Mouse (Mus musculus): ENCODE measurements around the gene Ftsj1. TPM values are rescaled to one million over a fixed set of nuclear protein-coding genes. Genes with fewer than 3 reads are reported as not detected.
A peak's percentile ranks its signal among the peaks of the same experiment; 100 is the strongest.

Ftsj1 gene
- 30.2 and 35.9 TPM in 2 replicates for polyA plus RNA-seq (2015; fragmentation: Nextera tagmentation; extraction: Ambion mirVana)

DNA sequence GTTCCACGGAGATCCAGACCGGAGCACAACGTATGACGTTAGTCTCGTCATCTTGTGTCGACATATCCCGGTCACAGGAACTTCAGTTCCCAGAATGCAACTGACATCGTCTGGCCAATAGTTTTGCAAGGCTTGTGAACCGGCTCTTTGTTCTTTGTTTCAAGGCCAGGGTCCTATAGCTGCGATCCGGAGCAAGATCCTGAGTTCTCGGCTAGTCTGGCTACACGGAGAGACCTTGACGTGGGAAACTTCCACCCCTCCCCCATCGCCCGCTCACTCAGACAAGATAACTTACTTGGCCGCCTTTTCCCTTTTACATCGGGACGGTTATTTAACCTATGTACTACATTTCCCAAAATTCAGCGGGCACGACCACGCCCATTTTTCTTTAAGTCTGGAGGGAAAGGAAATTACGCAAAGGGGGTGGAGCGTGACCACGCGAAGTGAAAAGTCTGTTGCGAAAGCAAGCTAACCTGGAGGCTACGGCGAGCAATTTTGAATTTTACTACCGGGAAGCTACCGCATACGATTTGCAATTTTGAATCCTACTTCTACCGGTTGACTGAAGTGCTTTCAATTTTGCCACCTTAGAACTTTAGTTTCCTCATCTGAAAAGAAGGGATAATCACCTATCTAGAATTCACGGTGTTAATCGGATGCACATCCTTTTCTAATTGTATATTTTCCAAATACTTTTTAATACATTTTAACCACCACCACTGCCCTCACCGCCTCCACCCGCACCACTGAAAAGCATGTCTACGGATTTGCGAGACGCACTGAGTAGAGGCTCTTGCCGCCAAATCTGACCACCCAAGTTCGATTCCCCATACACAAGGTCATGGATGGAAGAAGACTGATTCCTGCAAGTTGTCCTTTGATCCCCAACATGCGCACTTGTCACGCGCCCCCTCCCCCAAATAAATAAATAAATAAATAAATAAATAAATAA, at the start of gene Ftsj1:
TSS of gene Ftsj1 (minus strand) at position 73 of the 952 bp plus-strand sequence.
- DNase-seq (ENCODE audit: low spot score) = peak; percentile 90

DNA sequence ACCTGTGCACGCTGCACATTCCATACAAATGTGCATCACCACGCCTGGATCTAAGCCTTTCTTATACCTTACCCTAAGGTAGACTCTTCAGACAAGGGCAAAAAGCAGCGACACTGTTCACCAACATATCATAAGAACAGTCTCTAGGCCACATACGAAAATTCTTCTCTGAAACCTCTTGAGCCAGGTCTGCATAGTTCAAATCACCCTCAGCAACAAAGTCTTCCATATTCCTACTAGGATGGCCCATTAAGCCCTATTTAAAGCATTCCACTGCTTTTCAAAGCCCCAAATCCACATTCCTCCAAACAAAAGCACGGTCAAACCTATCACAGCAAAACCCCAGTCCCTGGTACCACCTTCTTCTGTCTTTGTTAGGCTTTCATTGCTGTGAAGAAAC, 36.4 kb upstream of the Ftsj1 start:
- DNase-seq (ENCODE audit: low spot score) = no peak

DNA sequence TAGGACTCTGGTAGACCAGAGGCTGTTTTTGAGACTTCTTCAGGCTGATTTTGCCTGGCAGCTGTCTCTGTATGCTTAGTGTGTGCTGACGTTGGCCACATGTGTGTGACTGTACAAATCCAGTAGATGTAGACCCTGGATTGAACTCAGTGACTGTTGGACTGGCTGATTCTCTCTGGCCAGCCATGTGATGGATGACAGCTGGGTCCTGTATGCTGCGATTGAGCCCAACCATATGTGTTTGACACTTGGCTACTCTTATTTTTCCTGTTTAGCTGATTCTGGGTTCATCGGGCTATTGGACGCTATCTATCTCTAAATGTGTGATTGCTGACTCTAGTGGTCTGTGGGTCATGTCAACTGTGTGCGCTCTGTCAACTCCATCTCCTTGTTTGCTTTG, 21.9 kb upstream of the Ftsj1 start:
- DNase-seq (ENCODE audit: low spot score) = no peak

DNA sequence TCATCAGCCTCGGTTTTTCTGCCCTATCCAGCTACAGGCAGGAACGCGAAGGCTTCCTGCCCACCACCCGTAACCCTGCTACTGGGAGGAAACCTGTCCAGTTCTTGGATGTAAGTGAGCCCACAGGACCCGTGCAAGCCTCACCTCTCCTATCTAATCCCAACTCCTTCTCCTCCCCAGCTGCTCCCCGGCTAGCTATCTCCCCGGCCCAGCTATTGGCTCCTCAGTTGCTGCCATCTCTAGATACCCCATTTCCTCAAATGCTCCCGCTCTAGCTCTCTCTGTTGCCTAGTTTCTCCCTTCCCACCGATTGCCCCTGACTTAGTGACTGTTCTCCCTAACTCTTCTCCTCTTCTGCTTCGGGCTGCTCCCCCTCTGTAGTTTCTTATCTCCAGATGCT, 19.8 kb upstream of the Ftsj1 start:
- no peak for DNase-seq (ENCODE audit: low spot score)

DNA sequence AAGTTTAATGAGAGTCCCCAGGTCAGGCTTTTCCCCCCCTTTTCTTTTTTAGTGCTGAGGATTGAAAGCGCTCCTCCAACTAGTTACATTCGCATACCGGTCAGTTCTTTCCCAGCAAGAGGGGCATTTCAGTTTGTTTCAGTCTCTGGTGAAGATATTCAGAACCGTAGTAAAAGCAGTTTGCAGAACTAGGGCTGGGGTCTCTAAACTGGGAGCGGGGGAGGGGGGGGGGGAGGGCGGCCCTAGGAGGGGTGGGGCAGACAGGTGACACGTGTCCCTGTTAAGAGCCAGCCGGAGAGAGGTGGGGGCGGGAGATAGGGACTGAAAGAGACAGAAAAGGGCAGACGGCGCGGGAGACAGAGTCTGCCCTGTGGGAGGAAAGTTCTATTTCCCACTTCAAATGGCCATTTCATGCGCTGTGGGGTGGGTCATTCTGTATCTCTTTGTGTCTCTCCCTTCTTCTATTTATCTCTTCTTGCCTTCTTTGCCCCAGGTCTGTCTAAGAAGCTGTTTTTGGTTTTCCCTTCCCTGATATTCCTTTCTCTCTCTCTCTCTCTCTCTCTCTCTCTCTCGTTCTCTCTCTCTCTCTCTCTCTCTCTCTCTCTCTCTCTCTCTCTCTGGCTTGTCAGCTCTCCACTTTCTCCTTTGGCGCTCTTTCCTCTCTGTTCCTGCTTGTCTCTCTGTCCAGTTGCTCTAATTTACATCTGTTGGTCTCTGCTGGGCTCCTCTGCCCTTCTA, 19.0 kb upstream of the Ftsj1 start, which contains the start of gene Slc38a5:
TSS of gene Slc38a5 (plus strand) at position 51 of the 738 bp plus-strand sequence.
- DNase-seq (ENCODE audit: low spot score) = no peak

DNA sequence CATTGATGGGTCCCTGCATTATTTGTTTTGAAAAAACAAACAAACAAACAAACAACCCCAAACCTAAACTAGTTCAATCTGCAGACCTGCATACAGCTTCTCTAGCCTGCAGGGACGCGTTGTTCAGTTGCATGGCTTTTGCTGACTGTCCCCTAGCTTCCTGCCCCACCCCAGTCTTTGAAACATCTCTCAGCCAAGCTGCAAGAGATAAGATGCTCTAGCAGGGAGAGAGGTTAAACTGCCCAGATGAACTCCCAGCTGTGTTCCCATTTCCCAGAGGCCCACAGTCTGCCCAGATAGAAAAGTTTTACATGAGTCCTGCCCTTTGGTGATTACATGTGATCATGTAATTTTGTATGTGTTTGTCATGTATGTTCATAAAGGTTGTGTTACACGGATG, 12.0 kb upstream of the Ftsj1 start:
- DNase-seq (ENCODE audit: low spot score) = no peak

DNA sequence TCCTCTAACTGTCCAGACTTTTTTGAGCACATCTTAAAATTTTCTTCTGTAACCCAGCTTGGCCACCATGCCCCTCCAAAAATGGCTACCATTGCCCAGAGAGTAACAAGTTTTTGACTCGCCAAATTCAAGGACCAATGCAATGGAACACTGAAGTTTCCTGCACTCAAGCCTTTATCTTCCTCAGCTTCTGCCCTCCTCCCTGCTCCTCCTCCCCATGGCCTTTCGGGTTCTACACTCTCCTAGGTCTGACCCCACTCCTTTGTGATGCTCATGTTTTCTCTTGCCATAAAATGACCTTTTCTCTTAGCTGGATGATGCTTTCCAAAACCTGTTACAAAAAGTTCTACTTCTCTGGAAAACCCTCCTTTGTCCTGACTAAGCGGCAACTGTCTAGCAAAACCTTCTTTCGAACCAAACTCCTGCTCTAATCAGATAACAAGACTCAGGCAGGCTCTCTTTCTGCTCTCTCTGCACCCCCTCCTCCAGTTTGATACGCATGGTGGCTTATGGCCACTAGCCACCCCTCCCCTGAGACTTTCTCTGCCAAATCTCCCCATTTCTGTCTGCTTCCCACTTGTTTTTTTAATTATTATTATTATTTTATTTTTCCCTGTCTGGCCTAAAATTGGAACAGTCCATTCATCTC, 11.1 kb upstream of the Ftsj1 start:
- no peak for DNase-seq (ENCODE audit: low spot score)

DNA sequence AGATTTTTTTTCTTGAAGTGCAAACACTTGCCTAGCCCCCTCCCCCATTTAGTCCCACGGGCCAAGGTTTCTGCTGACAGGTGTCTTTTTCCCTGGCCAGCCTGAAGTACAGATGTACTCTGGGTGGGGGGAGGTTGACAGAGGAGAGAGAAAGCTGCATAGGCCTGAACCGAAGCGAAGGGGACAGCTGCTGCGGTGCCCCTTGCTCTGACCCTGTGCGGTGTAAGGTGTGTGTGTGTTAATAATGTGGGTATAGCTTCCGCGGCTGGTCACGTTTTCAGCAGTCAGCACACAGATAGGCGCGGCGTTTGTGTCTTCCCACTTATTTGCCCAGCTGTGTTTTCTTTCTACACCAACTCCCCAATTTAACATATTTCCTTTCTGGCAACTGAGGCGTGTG, 7.3 kb upstream of the Ftsj1 start:
- DNase-seq (ENCODE audit: low spot score) = no peak

DNA sequence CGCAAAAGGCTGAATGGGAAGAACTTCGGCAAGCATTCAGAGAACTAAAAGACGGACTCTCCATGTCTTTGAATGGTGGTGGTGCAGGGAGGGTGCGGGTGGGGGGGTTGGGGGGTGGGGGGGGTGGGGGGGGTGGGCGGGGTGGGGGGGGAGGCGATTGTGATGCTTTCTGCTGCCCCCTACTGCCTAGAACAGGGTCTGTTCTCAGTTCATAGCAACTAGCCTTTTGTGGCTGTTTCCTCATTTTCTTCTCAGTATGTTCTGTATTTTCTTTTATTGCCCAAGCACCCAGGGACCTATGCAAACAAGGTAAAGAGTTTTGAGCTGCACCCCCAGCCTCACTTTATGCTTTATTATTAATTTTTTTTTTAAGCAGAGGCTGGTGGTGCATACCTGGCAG, 3.6 kb upstream of the Ftsj1 start:
- peak; percentile 15 for DNase-seq (ENCODE audit: low spot score)

DNA sequence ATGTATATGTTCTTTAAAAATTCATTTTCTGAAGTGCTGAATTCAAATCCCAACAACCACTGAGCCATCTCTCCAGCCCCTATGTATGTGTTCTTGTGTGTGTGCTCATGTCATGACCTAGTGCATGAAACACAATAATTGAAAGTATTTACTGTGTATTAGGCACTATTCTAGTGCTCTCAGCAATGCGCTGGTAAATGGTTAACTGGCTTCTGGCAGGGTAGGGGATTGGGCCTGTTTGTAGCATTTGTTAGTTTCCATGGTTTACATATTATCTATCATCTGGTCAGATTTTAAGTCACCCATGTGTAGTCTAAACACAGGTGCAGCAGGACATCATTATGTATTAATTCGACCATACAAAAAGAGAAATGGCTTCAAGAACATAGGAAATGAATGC, 1.5 kb upstream of the Ftsj1 start:
- DNase-seq (ENCODE audit: low spot score) = no peak

DNA sequence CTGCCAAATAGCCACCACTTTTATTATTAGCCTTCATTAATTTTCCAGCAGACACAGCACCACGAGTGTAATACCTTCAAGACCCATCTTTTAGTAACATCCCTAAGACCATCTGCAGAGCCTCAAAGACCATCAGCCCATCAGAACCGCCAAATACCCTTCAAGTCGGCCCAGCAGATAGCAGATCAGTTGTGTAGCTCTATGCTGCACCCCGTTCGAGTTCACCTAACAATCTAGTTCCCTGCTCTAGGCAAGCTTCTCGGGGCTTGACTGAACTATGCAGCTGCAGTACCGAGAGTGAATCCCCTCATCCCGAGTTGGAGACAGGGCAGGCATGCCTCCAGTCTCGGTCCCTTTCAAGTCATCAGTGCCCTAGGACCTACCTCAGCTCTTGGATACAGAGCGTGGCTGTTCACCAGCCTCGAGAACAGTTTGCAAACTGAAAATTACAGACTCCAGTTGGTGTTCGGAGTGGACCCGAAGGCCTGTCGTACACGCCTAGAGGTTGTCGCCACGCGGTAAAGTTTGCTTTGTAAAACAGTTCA, 345 bp downstream of the Ftsj1 start:
- DNase-seq (ENCODE audit: low spot score) = no peak

DNA sequence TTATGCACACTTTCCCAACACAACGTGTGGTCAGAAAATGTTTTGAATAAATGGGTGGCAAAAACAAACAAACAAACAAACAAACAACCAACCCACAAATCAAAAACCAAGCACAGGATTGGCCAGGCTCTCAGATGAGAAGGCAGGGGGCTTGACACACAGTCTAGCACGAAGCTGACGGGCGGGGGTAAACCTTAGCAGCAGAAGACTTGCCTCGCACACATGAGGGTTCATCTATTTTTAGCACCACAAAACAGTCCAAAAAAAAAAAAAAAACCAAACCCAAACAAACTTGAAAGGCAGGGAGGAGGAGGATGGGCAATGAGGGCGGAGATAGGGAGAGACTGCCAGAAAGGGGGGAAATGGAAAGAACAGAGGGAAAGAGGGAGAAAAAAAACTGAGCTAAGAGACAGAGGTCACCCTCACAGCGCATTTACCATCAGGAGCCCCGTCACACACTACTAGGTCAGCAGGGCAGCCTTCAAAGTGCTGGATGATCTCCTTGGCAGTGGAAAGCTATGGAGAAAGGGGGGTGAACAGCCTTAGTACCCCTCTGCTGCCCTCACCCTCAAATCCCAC, 3.6 kb downstream of the Ftsj1 start:
- DNase-seq (ENCODE audit: low spot score) = no peak

DNA sequence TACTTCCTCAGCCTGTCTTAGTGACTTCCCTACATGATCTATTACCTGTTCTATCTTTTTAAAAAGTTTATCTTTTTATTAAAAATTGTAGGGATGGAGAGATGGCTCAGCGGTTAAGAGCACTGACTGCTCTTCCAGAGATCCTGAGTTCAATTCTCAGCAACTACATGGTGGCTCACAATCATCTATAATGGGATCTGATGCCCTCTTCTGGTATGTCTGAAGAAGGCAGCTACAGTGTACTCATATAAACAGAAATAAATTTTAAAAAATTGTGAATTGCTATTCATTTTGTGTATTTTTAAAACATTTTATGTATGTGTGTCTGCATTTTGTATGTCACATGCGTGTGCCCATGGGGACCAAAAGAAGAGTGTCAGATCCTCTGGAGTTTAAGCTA, 4.5 kb downstream of the Ftsj1 start:
- no peak for DNase-seq (ENCODE audit: low spot score)

DNA sequence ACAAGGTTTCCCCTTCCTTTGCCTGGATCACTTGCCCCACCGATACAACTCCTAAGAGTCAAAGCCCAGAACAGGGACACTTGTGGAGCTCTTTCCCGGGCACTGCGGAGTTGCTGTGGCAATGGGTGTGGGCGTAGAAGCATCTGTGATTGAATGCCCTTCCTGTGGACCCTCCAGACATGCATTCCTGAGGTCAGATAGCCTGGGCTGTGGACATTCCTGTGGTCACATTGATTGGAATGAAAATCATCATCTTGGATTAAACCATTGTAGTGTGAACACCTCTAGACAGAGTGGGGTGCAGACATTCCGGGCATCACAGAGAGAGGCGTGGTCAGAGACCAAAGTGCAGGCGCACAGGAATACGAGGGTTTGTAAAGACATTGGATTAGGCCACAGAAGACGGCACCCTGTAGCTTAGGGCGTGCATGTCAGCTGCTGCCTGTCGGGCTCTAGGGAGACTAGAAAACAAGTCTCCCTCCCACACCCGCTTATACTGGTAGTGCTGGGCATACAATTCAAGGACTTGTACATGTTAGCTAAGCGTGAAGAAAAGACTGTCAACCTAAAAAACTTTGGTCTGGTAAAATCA, 13.3 kb downstream of the Ftsj1 start:
- DNase-seq (ENCODE audit: low spot score) = no peak

DNA sequence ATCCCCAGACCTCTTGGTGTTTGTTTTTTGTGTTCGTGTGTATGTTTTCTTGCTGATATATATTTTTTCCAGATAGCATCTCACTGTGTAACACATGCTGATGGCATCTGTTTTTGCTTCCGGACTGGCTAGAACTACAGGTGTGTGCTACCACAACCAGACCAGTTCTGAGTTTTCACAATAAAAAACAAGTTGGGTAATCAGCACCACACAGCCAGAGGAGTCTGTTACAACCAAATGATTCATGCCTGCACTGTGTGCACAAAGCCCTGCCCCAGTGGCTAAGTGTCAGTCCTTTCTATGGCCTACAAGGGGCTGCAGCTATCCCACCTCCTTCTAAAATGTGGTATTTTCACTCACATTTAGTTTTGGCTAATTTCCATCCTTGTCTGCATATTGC, 15.5 kb downstream of the Ftsj1 start:
- no peak for DNase-seq (ENCODE audit: low spot score)

DNA sequence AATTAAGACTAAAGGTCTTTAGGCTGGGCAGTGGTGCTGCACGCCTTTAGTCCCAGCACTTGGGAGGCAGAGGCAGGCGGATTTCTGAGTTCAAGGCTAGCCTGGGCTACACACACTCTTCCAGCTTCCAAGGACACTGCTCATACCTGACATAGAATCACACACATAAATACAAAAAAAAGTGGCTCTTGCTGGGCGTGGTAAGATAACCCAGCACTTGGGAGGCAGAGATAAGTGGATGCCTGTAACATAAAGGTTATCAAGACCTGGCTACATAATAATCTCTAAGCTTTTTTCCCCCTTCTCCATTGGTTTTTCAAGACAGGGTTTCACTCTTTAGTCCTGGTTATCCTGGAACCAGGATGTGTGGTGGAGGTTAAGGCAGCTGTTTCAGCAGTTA, 18.6 kb downstream of the Ftsj1 start:
- DNase-seq (ENCODE audit: low spot score) = no peak

DNA sequence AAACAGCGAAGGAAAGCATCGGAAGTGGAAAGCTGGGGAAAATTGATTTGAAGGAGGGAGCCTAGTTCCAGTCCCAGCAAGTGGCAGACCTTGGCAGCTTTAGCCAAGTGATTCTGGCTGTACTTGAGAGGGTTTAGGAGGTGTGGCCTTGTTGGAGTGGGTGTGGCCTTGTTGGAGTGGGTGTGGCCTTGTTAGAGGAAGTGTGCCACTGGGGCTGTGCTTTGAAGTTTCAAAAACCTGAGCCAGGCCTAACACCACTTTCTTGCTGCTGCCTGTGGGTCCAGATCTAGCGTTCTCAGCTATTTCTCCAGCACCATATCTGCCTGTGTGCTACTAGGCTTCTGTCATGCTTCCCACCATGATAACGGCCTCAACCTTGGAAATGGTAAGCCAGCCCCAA, 21.9 kb downstream of the Ftsj1 start:
- DNase-seq (ENCODE audit: low spot score) = no peak

DNA sequence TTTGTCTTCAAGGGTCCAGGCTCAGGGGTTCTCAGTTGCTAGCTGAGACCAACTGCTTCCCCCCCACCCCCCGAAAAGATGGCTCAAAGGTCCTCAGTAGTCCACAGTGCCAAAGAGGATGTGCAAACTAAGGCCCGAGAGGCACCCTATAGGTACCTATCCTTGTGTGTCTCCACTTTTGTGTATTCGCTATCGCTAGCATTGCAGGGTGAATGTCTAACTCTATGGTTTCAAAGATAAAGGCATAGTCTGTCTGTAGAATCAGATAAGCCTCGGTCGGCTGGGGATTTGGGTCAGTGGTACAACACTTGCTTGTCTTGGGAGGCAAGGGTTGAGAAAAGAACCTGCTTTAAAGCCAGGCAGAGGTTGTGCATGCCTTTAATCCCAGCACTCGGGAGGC, 28.7 kb downstream of the Ftsj1 start:
- no peak for DNase-seq (ENCODE audit: low spot score)

DNA sequence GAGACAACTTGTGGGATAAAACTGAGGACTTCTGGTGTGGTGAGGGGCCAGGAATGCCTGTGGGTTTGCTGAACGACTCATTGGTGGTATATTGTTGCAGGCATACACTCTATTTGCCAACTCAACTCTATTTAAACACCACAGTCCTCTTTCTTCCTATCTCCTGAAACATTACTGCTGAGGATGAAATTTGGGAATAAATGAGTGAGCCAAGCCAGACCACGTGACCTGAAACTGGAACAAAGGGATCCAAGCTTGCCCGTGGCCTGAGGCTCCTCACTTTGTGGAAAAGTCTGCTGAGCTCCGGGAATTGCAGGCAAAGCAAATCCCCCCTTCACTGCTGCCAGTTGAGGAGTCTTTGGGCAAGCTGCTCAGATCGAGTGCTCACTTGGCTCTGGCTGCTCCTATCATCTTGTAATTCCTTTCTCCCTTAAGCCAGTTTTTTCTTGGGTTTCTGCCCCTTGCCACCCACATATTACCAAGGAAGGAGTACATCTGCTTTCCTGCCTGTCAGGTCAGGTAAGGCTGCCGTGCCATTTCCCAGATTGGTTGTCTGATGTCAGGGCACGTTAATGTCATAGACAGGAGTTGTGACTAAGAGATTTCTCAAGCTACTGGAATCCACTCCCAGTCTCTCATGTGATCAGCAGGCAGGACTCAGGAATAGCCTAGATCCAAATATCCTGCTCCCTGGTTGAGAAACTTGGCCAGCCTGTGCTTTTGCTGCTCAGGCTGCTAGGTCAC, 29.4 kb downstream of the Ftsj1 start:
- DNase-seq (ENCODE audit: low spot score) = no peak

DNA sequence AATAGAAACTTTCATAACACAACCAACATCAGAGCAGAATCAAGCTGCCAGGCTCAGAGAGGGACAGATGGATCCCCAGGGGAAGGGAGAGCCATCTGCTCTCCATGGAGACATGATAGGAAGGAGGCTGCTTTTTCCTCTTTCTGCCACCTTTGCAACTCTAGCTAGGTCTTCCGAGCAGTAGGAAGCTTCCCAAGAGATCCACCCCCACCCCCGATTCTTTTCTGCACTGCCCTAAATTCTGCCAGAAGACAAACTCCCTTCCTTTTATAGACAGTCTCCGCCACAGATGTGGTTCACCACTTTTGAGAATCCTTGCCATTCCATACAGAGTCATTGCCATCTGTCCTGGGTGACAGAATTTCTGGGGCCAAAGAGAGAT, 29.9 kb downstream of the Ftsj1 start:
- no peak for DNase-seq (ENCODE audit: low spot score)

All from thymus, postnatal 0 days (tissue).